Mouse (Mus musculus) bone marrow macrophage, adult 2 months (primary cell): ENCODE measurements around the gene Kmt2d.

Source experiments
- CTCF ChIP-seq: IDR thresholded peaks from 2 replicates; pipeline ENCODE4 v1.5.1; 2012; ENCODE audit warnings: low read depth, mild to moderate bottlenecking, low read length, moderate library complexity
- POLR2A ChIP-seq: IDR thresholded peaks from 2 replicates; pipeline ENCODE4 v1.6.1; 2012; ENCODE audit warnings: mild to moderate bottlenecking, low read depth, low read length, borderline replicate concordance

GRCm38 (mm10) chr15:98864951-98865350 lies 6.1 kb downstream of the Kmt2d start:
- TF ChIP-seq CTCF (no peak), POLR2A (no peak)
